Mouse (Mus musculus) cerebellum, postnatal 10 days (tissue): Measurements from ENCODE around the gene Borcs7.

Experiments used
- DNase-seq, 2 experiments: peaks; one replicate each; pipeline ENCODE4 v3.0.0; 2021; ENCODE audit warnings: mixed read lengths in 2 of 2

Gene Borcs7

DNA sequence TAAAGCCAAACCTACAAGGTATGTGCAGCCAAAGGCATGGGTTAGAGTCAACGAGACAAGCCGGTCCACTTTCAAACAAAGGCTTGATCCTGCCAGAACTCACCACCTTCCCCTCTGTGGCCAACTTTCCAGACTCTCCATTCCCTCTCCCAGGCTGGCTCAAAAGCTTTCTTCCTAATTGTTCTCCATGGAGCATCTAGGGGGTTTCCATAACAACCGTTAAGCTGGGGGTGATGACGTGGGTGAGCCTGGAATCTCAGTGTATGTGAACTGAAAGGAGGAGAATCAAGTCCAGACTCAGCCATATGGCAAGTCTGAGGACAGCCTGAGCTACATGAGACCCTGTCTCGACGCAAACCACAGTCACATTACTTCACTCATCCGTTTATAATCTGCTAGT lies 24.2 kb upstream of the Borcs7 start:
- DNase-seq = no peak

DNA sequence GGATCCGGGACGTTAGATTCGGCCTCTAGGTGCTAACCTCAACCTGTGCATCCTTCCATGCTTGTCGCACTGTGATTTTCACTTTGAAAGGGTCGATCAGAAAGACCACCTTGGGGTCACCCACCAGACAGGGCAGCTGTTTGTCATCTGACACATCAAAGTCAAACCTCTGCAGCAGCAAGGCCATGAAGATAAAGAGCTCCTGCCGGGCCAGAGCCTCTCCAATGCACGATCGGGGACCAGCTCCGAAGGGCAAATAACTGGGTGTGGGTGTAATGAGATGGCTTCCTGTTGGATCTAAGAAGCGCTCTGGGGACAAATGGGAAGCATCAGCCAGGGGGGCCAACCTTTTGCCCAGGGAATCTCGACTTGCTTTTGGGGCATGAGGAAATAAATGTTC lies 22.4 kb upstream of the Borcs7 start:
- no peak for DNase-seq

DNA sequence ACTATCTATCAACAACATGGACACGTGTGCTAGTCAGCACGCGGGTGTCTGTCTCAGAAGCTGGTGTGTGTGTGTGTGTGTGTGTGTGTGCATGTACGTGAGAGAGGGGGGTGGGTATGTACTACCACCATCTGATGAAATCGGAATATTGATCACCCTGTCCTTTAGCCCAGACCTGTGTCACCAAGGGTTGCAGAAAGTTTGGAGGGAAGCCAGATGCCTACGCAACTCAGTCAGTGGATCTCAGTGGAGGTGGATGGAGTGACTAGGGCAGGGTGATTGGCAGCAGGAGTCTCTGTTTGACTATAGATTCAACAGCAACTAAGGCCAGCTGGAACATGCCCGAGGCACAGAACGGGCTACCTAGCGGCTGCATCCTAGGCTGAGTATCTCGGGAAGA lies 21.4 kb upstream of the Borcs7 start:
- no peak for DNase-seq

- DNase-seq = no peak
Measured at GRCm38 (mm10) chr19:46669802-46670201, 19.9 kb upstream of the Borcs7 start.

- peak; percentile 82 to 85 for DNase-seq
Measured at GRCm38 (mm10) chr19:46670691-46671090, 19.0 kb upstream of the Borcs7 start.

- no peak for DNase-seq
Measured at GRCm38 (mm10) chr19:46672766-46673418, 16.8 kb upstream of the Borcs7 start, which contains the start of gene Cyp17a1. Gene Cyp17a1 (minus strand): TSS chr19:46673172.

DNA sequence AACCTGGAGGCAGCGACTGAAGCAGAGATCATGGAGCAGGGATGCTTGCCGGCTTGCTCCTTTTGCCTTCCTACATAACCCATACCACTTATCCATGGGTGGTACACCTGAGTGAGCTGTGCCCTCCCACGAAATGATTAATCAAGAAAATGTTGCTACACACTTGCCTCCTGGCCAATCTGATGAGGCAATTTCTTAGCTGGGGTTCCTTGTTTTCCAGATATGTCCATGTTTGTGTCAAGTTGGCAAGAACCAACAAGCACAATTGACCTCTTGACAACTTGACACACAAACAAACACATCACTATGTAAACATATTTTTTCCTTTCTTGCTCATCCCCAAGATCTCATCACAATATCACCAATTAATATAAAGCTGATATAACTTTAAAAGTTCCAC lies 14.1 kb upstream of the Borcs7 start:
- DNase-seq = no peak

DNA sequence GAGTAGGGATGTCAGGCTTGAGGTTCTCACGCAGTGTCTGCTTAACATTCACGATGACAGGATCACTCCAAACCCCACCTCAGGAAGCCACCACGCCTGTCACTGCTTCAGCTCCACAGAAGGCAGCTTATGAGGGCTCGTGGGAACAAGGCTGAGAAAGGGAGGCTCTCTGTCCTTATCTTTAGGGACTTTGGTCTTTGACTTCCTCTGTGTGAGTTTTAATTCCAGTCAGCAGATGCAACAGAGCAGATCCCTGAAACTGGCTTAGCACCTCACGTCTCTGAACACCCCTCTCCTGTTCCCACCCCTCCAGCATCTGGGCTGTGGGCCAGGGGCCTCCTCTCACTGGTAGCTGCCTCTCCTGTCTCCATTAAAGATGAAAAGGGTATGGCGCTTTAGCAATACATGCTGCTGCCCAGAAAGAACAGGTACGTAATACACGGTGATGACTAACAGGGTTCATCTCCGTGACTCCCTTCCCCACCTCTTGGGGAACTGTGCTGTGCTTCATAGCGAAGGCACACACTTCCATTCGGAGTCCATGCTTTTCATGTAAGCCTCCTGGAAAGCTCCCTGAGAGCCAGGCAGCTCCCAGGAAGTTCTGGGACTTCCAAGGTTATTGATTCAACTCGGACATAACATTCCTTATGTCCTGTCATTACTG lies 9.9 kb upstream of the Borcs7 start:
- no peak for DNase-seq

DNA sequence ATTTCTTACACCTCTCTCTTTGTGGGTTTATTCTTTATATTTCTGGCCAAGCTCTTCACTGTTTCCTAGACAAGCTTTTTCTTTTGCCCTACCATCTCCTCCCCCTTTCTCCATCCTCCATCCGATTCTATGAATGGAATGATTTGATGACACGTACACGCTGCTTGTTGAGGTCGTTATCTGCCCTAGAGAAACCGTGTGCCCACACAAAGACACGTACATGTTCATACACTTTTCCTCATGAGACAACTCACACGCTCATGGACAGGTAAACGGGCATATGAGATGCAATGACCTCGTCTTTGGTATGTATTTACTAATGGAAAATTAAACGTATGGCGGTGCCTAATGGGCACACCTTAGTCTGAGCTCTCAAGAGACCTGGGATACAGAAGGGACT lies 681 bp downstream of the Borcs7 start:
- no peak for DNase-seq

DNA sequence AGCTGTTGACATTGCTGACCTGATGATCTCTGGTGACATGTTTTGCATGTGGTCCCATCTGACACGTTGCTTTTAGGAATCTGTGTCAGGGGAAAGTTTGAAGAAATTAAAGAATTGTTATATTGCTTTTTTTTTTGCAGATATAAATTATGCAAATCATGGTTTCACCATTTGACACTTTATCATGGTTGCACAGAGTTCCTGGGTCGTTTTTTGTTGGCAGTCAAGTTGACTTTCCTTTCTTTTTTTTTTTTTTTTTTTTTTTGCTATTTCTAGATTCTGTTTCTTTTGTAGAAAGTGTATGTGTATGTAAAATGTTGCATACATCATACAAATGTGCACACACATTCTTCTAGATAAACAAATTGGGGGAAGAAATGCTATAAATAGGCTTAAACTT lies 1.4 kb downstream of the Borcs7 start:
- no peak for DNase-seq

DNA sequence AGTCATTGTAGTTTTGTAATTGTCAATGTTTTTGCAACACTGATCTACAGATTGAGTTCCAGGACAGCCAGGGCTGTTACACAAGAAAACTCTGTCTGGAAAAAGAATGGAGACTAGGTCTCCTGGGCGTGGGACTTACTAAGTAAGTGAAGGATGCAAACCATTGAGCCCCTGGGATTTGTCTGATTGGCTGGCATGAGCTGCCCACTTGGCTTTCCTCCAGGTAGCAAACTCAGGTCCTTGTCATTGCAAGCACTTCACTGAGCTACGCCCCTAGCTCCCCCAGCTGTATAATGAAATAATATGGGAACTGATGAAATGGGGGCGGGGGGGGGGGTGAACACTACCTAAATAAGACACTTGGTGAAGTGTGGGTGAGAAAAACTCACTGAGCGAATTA lies 3.4 kb downstream of the Borcs7 start:
- peak; percentile 54 to 57 for DNase-seq

GRCm38 (mm10) chr19:46696482-46696881 lies 6.8 kb downstream of the Borcs7 start:
- DNase-seq = no peak

GRCm38 (mm10) chr19:46696943-46697342 lies 7.2 kb downstream of the Borcs7 start:
- peak; percentile 26 to 32 for DNase-seq

GRCm38 (mm10) chr19:46697840-46698517 lies 8.3 kb downstream of the Borcs7 start:
- DNase-seq = no peak

DNA sequence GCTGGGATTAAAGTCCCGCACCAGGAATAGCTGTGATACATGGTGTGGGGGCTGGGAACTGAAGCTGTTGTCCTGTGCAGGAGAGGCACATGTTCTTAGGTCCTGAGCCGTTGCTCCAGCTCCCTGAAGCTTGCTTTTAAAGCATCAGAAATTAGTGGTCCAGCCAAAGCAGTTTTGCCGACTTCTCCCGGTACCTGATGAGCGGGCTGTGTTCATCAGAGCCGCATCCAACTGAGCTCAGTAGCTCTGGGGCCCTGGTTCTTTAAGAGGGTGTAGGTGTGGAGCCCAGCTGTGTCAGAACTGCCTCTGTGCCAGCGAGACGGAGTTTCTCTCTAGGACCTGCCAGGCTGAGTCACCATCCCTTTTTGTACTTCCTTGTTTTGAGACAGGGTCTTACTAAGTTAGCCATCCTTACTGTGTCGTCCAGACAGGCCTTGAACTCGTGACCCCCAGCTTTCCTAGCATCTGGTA lies 9.3 kb downstream of the Borcs7 start:
- no peak for DNase-seq

- no peak for DNase-seq
Measured at GRCm38 (mm10) chr19:46701156-46701555, 11.4 kb downstream of the Borcs7 start.

DNA sequence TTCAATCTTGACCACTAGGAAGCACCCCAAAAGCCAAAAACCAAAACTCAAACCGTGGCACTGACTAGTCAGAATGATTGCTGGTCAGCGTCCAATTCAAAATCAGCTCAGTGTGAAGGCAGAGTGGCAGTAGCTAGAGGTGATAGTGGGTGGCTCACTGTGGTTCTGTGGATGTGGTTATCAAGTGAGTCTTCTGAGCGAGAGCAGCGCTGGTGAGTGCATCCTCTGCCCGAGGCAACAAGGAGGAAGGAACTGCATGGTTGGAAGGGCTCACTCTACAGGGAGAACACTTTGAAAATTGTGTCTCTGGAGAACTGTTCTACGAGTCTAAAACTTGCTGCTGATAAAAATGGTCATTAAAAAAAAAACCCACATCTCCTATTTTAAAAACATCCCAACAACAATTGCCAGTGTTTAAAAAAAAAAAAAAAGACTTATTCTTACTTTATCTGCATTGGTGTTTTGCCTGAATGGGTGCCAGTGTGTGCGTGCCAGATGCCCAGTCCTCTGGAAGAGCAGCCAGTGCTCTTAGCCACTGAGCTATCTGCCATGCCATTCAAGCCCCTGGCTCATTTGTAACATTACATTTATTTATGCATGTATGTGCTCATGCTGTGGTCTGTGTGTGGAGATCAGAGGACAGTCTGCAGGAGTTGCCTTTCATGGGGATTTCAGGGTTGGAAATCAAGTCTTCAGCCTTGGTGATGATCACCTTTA lies 16.2 kb downstream of the Borcs7 start:
- DNase-seq = no peak

DNA sequence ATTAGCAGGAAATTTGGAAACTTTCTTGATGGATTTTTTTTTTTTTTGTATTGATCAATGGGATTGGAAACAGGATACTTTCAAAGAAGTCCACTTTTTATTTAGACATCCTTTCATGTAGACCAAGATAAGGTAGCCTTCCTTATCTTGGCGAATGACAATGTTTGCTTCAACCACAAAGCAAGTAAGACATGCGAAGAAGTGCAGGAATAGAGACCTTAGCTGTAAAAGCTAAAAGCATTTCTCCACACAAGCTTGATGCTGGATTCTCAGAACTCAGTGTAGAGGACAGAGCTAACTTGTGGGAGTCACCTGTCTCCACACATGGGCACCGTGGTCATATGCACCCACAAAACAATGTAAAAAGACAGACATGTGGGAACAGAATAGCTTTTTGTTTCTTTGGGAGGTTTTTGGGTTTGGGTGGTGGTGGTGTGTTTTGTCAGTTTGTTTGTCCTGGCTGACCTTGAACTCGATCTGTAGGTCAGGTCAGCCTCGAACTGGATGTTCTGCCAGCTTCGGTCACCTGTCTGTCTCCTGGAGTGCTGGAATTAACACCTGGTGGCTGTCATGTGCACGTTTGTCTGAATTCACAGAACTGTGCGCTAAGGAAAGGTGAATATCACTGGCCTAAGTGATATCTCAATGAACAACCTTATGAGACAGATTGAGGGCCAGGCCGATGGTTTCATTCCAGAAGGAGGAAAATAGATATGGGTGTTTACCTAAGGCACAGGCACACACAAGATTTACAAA lies 17.0 kb downstream of the Borcs7 start:
- no peak for DNase-seq

DNA sequence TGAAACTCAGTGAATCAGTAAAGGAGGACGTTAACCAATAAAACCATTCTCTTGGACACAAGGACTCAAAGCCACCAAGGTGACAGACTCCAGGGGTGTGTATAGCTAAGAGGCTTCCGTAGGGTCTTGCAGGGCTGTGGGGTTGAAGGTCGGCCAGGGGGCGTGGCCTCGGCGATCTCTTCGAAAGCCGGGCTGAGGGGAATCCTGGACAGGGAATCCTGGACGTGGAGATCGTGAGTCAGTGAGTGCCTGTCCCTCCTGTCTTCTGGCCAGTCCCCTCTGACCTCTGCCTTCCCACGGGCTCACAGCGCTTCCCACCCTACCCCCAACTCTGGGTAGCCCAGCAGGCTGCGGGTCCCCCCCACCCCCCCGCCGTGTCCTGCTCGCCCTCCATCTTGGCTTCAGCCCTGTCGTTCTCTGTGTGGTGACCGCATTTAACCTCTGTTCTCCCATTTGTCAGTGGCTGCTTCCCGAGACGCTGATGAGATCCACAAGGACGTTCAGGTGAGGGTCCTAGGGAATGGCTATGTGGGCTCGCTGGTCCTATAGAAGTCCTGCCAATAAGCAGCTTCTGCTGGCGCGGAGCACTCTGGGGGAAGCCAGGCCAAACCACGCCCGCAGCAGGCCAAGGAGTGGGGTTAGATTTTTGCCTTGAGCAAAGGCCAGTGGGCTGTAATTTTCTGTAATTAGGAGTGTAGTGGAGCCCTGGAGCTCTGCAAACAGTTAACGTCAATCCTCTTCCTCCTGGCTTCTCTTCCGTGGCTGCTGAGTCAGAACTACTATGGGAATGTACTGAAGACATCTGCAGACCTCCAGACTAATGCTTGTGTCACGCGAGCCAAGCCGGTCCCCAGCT lies 17.8 kb downstream of the Borcs7 start, which contains the start of gene As3mt:
As3mt (plus strand) TSS at position 163 of the 856 bp plus-strand sequence.
- DNase-seq = peak; percentile 81

GRCm38 (mm10) chr19:46710614-46711013 lies 20.9 kb downstream of the Borcs7 start:
- no peak for DNase-seq

GRCm38 (mm10) chr19:46714234-46714633 lies 24.5 kb downstream of the Borcs7 start:
- no peak for DNase-seq
